Mouse (Mus musculus) forebrain, embryonic 11.5 days (tissue): ENCODE data around the gene Boc. TPM values are rescaled to one million over a fixed set of nuclear protein-coding genes. Genes with fewer than 3 reads are reported as not detected.
"Not testable (repeated sequence)": the region's sequence is repeated elsewhere in the genome, so short reads cannot be mapped to it uniquely, and the experiment has no call there.

Experiments used
- ATAC-seq: fragments of 200-750 bp; cut with Nextera tagmentation; replicated peaks from 2 replicates; pipeline ENCODE4 v1.8.0; 2017; ENCODE audit warnings: moderate TSS enrichment; ENCODE audit not compliant: low FRiP score
- DNase-seq: peaks from one replicate; pipeline ENCODE4 v3.0.0-alpha.2; 2017; ENCODE audit warnings: low spot score
- H3K27ac ChIP-seq: fragments of 300-500 bp; sonication (generic); 2 replicates; pipeline ENCODE4 v1.5.1; 2014; ENCODE audit warnings: low read depth, low read length
- H3K27me3 ChIP-seq: fragments of 300-500 bp; sonication (generic); 2 replicates; pipeline ENCODE4 v1.6.1; 2014; ENCODE audit warnings: mild to moderate bottlenecking, low read length, mixed read lengths; ENCODE audit not compliant: control insufficient read depth, insufficient read depth
- H3K36me3 ChIP-seq: fragments of 300-500 bp; sonication (generic); 2 replicates; pipeline ENCODE4 v1.6.1; 2014; ENCODE audit warnings: mild to moderate bottlenecking, low read length, moderate library complexity, mixed read lengths; ENCODE audit not compliant: control insufficient read depth, insufficient read depth
- H3K4me1 ChIP-seq: fragments of 300-500 bp; sonication (generic); replicated peaks from 2 replicates; pipeline ENCODE4 v1.6.1; 2014; ENCODE audit warnings: low read length, mixed read lengths; ENCODE audit not compliant: control insufficient read depth, insufficient read depth
- H3K4me2 ChIP-seq: fragments of 300-500 bp; sonication (generic); 2 replicates; pipeline ENCODE4 v1.6.1; 2014; ENCODE audit warnings: low read depth, mild to moderate bottlenecking, low read length, moderate library complexity, mixed read lengths; ENCODE audit not compliant: severe bottlenecking
- H3K4me3 ChIP-seq: fragments of 300-500 bp; sonication (generic); 2 replicates; pipeline ENCODE4 v1.5.1; 2014; ENCODE audit warnings: low read depth, low read length
- H3K9ac ChIP-seq: fragments of 300-500 bp; sonication (generic); 2 replicates; pipeline ENCODE4 v1.6.1; 2014; ENCODE audit warnings: low read length
- H3K9me3 ChIP-seq: fragments of 300-500 bp; sonication (generic); 2 replicates; pipeline ENCODE4 v1.6.1; 2016; ENCODE audit warnings: low read length, mixed read lengths; ENCODE audit not compliant: control insufficient read depth
- WGBS: fragments of 180-500 bp; shearing (Covaris S2); extraction: QIAGEN DNeasy Blood & Tissue Kit; methylation state at CpG from one replicate; pipeline ENCODE4 v1.1.7; 2014; 5-methylcytosine and 5-hydroxymethylcytosine counted together
- polyA plus RNA-seq: library from polyadenylated mRNA; unstranded; fragments of >200 nt; fragmentation: Nextera tagmentation; extraction: Ambion mirVana; gene quantifications from 2 replicates; pipeline ENCODE4 v1.2.1, GENCODE M21; 2014

Gene Boc
- polyA plus RNA-seq, 1 experiment from 2014 or later: 35.6 TPM

GRCm38 (mm10) chr16:44475682-44476375 is 82.9 kb downstream of the Boc start:
- Histone ChIP-seq H3K27me3 (no peaks in the 10 kb centered on the region), H3K27ac (no peak overlapping the region), H3K4me2 (no peak overlapping the region), H3K9ac (no peak overlapping the region), H3K4me3 (no peak overlapping the region), H3K9me3 (no peaks in the 10 kb centered on the region), H3K36me3 (no peaks in the 10 kb centered on the region), H3K4me1 (no peaks in the 10 kb centered on the region)
- no peak for ATAC-seq
- WGBS: 91% methylated on average over 11 of the region's 11 CpGs
- DNase-seq: peak; percentile 36

- no peaks in the 10 kb centered on the region for H3K4me1 ChIP-seq
- no peak overlapping the region for H3K4me3 ChIP-seq
- DNase-seq: peak; percentile 37
These were observed 83.4 kb downstream of the Boc start for GRCm38 (mm10) chr16:44475281-44475680.

GRCm38 (mm10) chr16:44460922-44461321 is 97.8 kb downstream of the Boc start:
- H3K27me3 ChIP-seq: no peaks in the 10 kb centered on the region
- no peak overlapping the region for H3K4me2 ChIP-seq
- no peaks in the 10 kb centered on the region for H3K9me3 ChIP-seq
- no peak overlapping the region for H3K27ac ChIP-seq
- no peak overlapping the region for H3K4me3 ChIP-seq
- no peak for ATAC-seq
- H3K4me1 ChIP-seq: no peaks in the 10 kb centered on the region
- no peak for DNase-seq
- H3K36me3 ChIP-seq: no peaks in the 10 kb centered on the region
- no peak overlapping the region for H3K9ac ChIP-seq
- 86% methylated on average over 5 of the region's 5 CpGs for WGBS

More at GRCm38 (mm10) chr16:44475281-44475680, 83.4 kb downstream of the Boc start:
- H3K9me3 ChIP-seq: no peaks in the 10 kb centered on the region
- H3K4me2 ChIP-seq: no peak overlapping the region
- 87% methylated on average over 14 of the region's 14 CpGs for WGBS
- no peak overlapping the region for H3K9ac ChIP-seq
- H3K27ac ChIP-seq: no peak overlapping the region
- no peaks in the 10 kb centered on the region for H3K27me3 ChIP-seq
- no peak for ATAC-seq
- H3K36me3 ChIP-seq: no peaks in the 10 kb centered on the region

- Histone ChIP-seq H3K27me3 (no peaks in the 10 kb centered on the region), H3K4me1 (no peaks in the 10 kb centered on the region), H3K27ac (no peak overlapping the region), H3K9ac (no peak overlapping the region), H3K9me3 (no peaks in the 10 kb centered on the region), H3K4me2 (no peak overlapping the region), H3K36me3 (no peaks in the 10 kb centered on the region), H3K4me3 (no peak overlapping the region)
- ATAC-seq (no peak), DNase-seq (no peak)
- WGBS: 97% methylated on average over 2 of the region's 2 CpGs
These were observed 99.9 kb downstream of the Boc start for GRCm38 (mm10) chr16:44458826-44459225.

- H3K4me1 ChIP-seq: no peaks in the 10 kb centered on the region
- ATAC-seq (no peak), DNase-seq (no peak)
- H3K4me2 ChIP-seq: no peak overlapping the region
- no peaks in the 10 kb centered on the region for H3K9me3 ChIP-seq
- no peak overlapping the region for H3K27ac ChIP-seq
- H3K4me3 ChIP-seq: no peak overlapping the region
- WGBS: 86% methylated on average over 2 of the region's 2 CpGs
- H3K9ac ChIP-seq: no peak overlapping the region
- H3K36me3 ChIP-seq: no peaks in the 10 kb centered on the region
- H3K27me3 ChIP-seq: no peaks in the 10 kb centered on the region
These were observed 100.8 kb downstream of the Boc start for GRCm38 (mm10) chr16:44457858-44458257.

GRCm38 (mm10) chr16:44441913-44442312 is 116.8 kb downstream of the Boc start:
- 95% methylated on average over 15 of the region's 15 CpGs for WGBS
- DNase-seq: not testable (repeated sequence)

GRCm38 (mm10) chr16:44435481-44435880 is 123.2 kb downstream of the Boc start:
- Histone ChIP-seq H3K4me3 (no peak overlapping the region), H3K36me3 (no peaks in the 10 kb centered on the region), H3K9ac (no peak overlapping the region), H3K27me3 (no peaks in the 10 kb centered on the region), H3K4me1 (no peaks in the 10 kb centered on the region), H3K9me3 (no peaks in the 10 kb centered on the region), H3K27ac (no peak overlapping the region), H3K4me2 (no peak overlapping the region)
- DNase-seq: no peak
- 67% methylated on average over 4 of the region's 4 CpGs for WGBS
- no peak for ATAC-seq

More at GRCm38 (mm10) chr16:44441913-44442312, 116.8 kb downstream of the Boc start:
- not testable (repeated sequence) for H3K9me3 ChIP-seq, H3K4me1 ChIP-seq, H3K27me3 ChIP-seq, H3K4me2 ChIP-seq, H3K9ac ChIP-seq, H3K27ac ChIP-seq, H3K4me3 ChIP-seq, H3K36me3 ChIP-seq, ATAC-seq
